Mouse (Mus musculus) left cerebral cortex, adult 18-20 months (tissue): ENCODE results near the gene Zbtb49. TPM values are rescaled to one million over a fixed set of nuclear protein-coding genes. Genes with fewer than 3 reads are reported as not detected.

Experiments
- DNase-seq, 2 experiments: peaks; one replicate each; pipeline ENCODE4 v3.0.0; 2021 to 2022; ENCODE audit warnings: low spot score in 2 of 2, mixed read lengths in 1 of 2
- total RNA-seq, 2 experiments: library from RNA; stranded (reverse); gene quantifications; 2 replicates each; pipeline ENCODE4 v1.2.3; 2021

Zbtb49 gene
- total RNA-seq, 2 experiments from 2014 or later, result 19.2 to 19.3 TPM

- no peak for DNase-seq
These were observed 23.3 kb downstream of the Zbtb49 start for GRCm38 (mm10) chr5:38196821-38197481.

DNA sequence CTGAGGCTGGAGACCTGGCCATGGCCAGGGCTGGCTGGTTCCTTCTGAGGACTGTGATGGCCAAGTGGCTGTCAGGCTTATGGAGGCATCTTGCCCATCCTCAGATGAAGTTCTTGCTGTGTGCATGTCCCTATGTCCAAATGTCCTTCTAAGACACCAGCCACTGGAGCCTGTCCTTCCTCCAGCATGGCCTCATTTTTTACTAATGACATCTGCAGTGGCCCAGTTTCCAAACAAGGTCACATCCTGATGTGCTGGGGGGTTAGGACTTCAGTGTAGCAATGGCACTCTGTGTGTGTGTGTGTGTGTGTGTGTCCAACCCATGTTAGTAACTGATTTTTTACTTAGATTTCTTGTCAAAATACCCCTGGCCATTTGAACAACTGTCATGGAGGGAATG, 24.3 kb downstream of the Zbtb49 start:
- DNase-seq, result no peak

DNA sequence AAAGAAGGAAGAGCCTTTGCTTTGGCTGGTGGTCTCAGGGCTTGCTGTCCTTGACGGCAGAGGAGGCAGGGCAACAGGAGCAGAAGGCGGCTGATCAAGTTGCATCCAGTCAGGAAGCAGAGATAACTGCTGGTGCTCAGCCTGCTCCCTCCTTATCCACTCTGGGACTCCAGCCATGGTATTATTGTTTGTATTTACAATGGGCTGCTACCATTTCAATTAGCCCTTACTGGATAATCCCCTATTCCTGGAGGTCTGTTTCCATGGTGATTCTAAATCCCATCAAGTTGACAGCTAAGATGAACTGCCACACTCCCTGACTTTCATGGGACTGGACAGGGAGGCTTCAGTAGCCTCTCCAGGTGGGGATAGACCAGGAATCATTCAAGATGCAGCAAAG, 25.3 kb downstream of the Zbtb49 start:
- DNase-seq, result no peak

DNA sequence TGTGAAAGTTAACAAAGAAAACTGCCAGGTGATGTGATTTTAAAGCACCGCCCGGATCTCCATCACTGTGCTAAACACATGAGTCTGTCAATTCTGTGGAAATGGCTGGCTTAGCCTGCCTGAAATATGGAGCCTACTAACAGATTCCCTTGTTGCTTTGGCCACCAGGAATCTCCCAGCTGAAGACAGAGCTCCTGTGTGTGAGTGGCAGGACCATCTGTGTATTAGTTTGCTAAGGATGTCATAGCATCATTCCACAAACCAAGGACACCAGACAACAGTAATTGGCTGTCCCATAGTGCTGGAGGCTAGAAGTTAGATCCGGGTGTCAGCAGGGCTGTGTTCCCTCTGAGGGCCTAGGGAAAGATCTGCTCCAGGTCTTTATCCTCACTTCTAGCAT, 29.4 kb downstream of the Zbtb49 start:
- DNase-seq, result no peak

DNA sequence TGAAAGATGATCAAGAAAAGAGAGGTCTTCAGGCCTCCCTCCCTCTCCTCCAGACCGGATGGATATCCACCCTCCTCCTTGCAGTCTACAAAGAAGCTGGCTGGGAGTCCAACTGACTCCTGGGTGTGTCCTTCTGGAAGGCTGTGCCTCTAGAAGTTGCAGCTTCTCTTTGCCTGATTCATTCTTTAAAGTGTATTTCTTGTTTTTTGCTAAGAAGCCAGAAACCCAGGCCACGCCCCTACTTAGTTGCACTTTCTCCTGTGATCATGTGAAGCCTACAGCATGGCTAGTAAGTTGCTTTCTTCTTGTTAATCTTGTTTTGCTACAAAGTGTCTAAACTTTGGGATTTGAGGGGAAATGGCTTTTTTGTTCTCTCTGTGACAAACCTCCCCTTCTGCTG, 33.3 kb downstream of the Zbtb49 start:
- no peak for DNase-seq

GRCm38 (mm10) chr5:38184688-38185285, 35.5 kb downstream of the Zbtb49 start:
- DNase-seq, result no peak

GRCm38 (mm10) chr5:38174256-38174912, 45.9 kb downstream of the Zbtb49 start:
- DNase-seq, result no peak

DNA sequence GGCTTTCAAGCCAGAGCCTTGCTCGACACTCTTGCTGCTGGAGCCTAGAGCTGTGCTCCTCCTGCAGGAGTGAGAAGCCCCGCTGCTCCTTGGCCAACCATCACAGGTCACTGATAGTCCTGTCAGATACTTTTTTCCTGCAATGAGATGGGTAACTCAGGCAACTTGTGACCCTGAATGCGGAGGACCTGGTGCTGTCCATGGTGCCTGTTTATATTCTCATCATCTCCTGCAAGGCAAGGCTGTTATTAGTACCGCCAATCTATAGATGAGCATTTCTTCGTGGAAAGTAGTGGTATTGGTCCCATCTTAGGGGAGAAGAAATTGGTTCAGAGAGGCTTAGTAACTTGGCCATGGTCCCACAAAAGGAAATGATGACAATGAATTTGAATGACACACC, 46.5 kb downstream of the Zbtb49 start:
- DNase-seq, result no peak

DNA sequence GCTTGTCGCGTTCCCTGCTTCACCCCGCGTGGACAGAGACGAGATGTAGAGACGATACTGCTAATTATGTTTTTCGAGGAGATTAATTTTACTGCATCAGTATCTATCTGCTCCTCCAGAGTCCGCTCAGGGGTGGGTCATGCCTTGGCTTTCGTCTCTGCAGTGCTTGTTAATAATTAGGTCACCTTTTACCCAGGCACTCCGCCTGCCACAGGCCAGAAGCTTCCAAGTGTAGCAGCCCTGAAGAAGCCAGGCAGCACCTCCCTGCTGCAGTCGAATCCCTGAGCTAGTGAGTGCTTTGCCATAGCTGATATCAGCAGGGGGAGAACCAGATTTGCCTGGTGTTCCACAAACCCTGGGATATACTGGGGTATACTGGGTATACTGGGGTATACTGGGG, 51.8 kb downstream of the Zbtb49 start:
- no peak for DNase-seq

GRCm38 (mm10) chr5:38159634-38160413, 60.4 kb downstream of the Zbtb49 start, which contains the start of gene Nsg1:
TSS of gene Nsg1 (minus strand) at chr5:38159907.
- no peak for DNase-seq

DNA sequence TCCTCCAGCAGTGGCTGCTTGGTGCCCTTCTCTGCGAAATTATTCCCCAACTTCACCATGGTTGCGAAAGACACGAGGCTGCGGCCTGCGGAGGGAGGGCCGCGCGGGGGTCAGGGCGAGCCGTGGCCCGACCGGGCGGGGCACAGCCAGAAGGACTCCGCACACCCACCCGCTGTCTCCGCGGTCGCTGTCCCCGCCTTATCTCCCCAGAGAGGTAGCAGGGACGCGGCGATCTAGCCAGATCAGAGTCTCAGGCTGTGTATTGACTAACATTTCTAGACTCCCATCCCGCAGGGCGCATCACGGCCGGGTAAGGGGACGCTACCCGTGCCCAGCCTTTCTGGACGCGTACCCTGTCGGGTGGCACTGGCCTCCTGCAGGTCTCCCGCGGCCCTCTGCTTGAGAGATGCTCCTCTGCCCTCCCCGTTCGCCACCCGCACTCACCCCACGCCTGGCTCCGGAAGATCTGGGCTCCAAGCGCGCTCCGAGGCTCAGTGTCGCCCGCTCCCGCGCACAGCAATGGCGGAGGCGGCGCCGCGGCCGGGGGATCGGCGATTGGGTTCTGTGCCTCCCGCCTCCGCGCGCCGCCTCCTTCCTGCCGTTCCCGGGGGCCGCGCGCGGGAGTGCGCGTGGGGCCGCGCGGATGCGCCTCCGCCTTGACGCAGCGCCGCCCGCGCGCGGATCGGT, 61.2 kb downstream of the Zbtb49 start:
- DNase-seq, result peak; percentile 69 to 87

GRCm38 (mm10) chr5:38158501-38158946, 61.7 kb downstream of the Zbtb49 start:
- peak; percentile 56 to 64 for DNase-seq

DNA sequence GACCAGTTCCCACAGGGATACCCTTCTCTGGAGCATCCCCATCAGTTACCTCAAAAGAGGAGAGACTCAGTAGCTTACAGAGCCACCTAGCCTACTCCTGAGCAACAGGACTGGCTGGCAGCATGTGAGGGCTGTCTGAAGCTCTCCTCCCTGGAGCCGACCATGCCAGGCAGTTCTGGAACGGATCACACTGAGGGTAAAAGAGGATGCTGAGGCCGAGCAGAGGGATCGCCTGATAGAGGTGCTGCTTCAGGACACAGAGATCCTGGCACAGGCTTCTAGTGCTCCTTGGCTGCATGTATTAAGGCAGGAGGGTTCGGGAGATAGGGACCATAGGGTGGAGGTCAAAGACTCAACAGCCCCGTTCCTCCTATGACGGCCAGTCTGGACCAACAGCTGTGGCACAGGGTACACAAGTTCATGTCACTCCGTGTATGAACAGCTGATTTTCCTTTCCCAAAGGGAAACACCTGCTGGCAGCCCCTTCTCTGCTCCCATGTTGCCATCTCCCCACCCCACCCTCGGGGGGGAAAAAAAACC, 62.7 kb downstream of the Zbtb49 start:
- peak in 1 of 2 experiments; percentile 42 for DNase-seq

GRCm38 (mm10) chr5:38153636-38154035, 66.6 kb downstream of the Zbtb49 start:
- no peak for DNase-seq

DNA sequence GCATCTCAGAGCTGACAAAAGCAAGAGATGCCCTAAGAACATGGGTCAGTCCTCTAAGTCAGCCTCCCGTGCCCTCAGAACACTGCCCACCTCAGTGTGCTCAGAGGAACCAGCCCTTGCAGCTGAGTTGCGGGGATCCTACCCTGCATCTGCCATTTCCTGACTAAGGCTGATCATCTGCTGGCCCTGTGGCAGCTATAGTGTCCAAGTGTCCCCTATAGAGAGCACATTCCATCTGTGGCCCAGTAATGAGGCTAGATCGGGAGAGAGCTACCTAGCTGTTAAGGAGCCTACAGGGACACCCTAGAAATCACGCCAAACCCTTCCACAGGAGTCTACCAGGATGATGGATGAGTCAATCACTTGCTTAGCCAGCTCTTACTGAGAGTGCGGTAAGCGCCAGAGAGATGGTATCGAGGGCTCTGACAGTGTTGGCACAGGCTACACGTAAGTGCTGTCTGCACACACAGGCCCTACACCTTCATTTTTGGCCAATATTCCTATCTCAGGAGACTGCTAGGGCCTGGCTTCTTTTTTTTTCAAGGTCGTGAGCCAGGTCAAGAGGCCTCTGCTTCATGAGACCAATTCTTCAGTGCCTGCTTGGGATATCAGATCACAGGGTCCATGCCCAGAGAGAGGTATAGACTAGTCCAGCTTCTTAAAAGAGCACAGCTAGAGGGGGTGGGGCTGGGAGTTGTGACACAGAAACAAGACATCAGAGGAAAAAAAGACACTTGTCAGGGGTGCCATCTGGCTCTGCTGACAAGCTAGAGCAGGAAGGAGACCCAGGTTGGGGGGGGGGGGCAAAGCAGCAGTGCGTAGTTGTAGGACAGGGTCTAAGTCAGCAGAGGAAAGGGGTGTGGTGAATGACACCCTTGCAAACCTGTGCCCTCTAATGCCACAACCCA, 67.8 kb downstream of the Zbtb49 start:
- peak in 1 of 2 experiments; percentile 22 for DNase-seq

DNA sequence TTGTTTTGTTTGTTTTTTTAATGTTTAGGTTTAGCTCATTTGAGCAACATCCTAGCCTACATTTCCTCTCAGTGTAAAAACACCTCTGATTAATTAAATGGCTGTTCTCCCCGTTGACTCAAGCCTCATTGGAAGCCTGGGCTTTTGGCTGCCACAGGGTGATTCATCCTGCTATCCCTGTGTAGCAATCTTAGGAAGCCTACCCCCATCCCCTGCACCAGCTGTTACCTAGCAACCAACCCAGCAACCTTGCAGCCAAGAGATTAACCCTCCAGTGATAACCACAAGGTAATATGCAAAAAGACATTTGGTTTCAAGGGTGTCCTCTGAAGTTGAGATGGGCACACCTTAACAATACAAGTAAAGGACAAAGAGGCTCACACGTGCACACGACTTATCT, 69.0 kb downstream of the Zbtb49 start:
- DNase-seq, result peak; percentile 60 to 62

DNA sequence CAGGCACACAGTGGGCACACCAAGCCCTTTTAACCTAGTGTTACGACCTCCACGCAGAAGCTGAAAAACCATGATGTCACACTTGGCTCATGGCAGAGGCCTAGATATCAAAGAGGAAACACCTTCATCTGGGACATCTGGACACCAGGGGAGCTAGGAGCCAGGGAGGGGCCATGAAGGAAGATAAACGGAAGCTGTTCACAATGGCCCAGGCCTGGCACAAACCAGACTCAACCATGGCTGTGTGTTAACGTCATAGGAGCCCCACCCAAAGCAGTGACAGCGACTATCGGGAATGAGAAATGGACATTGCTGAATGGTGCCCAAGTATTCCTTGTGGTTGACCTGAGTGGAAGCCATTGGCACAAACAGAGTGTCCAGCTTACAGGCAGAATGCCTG, 73.7 kb downstream of the Zbtb49 start:
- no peak for DNase-seq

DNA sequence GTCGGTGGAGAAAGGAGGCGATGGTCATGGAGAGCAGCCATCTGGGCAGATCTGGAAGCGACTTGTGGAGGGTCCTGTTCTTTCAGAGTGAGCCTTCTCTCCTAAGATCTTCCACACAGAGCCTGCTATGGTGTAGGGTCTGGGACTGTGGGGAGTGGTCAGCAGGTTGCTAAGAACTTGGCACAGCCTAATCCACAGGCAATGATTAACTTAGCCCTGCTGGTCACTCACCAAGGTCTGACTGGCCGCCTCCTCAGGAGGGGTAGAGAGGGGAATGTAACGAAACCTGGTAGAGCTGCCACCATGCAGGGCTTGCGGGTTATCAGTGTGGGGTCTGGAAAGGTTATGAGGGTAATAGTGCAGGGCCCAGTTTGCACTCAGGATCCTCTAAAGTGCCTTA, 79.4 kb downstream of the Zbtb49 start:
- no peak for DNase-seq
